Mouse (Mus musculus) liver, embryonic 14.5 days (tissue): Measurements from ENCODE around the gene Dph1.

Experiments
- CTCF ChIP-seq: IDR thresholded peaks from 2 replicates; pipeline ENCODE4 v1.5.1; 2016; ENCODE audit warnings: antibody characterized with exemption, low read depth, control low read depth
- EP300 ChIP-seq: IDR thresholded peaks from 2 replicates; pipeline ENCODE4 v1.6.1; 2016; ENCODE audit warnings: antibody characterized with exemption, low read depth

DNA sequence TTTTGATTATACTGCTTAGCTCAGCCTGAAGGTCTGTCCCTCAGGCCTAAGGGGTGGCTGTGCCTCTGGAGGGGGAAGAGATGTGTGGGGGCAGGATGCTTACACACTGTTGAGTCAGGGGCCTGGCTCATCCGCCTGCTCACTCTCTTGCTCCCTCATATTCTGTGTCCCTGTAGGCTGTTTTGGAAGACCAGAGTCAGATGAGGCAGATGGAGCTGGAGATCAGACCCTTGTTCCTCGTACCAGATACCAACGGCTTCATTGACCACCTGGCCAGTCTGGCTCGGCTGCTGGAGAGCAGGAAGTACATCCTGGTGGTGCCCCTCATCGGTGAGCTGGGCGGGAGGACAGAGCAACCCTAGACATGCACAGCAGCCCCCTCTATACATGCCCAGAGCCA is 35.1 kb downstream of the Dph1 start:
- TF ChIP-seq CTCF (no peak), EP300 (no peak)
